Mouse (Mus musculus): ENCODE data around the gene Bex3.

Bex3 gene

DNA sequence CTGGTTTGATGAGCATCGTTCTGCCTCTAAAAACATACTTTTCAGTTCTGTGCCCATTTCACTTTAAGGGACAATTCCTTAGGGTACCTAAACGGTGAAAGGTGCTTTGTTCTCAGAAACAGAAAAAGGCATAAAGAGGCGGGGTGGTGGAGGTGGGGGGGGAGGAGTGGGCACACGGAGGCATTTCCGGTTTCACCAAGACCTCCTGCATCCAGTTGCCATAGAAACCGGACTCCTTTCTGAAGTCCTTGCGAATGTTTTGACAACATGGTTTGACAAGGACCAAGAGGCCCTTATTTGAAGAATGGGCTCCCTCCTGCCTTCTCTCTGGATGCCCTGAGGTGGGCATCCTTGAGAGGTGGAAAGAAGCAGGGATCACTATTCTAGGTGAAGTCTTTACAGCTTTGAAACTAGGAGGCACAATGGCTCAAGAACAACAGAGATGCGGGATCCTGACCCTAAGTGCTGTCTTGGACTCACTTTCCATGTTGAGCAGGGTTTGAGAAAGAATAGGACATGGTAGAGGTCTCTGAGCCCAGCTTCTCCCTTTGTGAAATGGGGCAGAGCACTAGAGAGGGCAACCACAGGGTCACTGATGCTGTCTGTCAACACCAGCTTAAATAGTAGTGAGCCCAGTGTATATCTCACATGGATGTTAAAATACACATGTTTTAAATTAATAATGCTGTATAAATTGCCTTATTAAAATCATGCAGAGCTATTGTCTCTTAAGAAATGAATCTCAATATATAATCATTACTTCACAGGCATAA, 43.9 kb downstream of the Bex3 start:
- no peak for DNase-seq (ENCODE audit: low spot score)

DNA sequence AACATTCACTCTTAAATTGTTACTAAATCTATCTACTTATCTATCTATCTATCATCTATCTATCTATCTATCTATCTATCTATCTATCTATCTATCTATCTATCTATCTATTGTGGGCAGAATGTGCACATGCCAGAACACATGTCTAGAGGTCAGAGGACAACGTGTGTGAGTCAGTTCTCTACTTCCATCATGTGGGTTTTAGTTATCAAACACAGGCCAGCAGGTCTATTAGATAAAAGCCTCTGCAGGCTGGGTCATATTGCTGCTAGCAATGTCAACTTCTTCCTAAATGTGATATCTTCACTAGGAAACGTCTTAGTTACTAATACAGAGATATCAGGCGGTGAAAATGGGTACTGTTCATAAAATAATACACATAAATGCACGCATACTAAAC, 49.9 kb downstream of the Bex3 start:
- no peak for DNase-seq (ENCODE audit: low spot score)

Measured in ovary, adult 18-20 months (tissue).